Mouse (Mus musculus) midbrain, embryonic 11.5 days (tissue): Measurements from ENCODE around the gene Tubd1. TPM values are rescaled to one million over a fixed set of nuclear protein-coding genes. Genes with fewer than 3 reads are reported as not detected.

ENCODE experiments used
- ATAC-seq: fragments of 200-750 bp; cut with Nextera tagmentation; 2 replicates; pipeline ENCODE4 v1.8.0; 2017; ENCODE audit warnings: moderate TSS enrichment, moderate library complexity; ENCODE audit not compliant: low FRiP score
- DNase-seq: peaks from one replicate; pipeline ENCODE4 v3.0.0; 2015; ENCODE audit warnings: low spot score; ENCODE audit errors: missing footprints
- H3K27ac ChIP-seq: fragments of 300-500 bp; sonication (generic); 2 replicates; pipeline ENCODE4 v1.5.1; 2014; ENCODE audit warnings: low read depth, low read length
- H3K27me3 ChIP-seq: fragments of 300-500 bp; sonication (generic); 2 replicates; pipeline ENCODE4 v1.6.1; 2014; ENCODE audit warnings: mild to moderate bottlenecking, low read length, moderate library complexity, mixed read lengths; ENCODE audit not compliant: control insufficient read depth, insufficient read depth
- H3K36me3 ChIP-seq: fragments of 300-500 bp; sonication (generic); 2 replicates; pipeline ENCODE4 v1.6.1; 2014; ENCODE audit warnings: mild to moderate bottlenecking, low read length, moderate library complexity, mixed read lengths; ENCODE audit not compliant: control insufficient read depth, insufficient read depth
- H3K4me1 ChIP-seq: fragments of 300-500 bp; sonication (generic); 2 replicates; pipeline ENCODE4 v1.6.1; 2014; ENCODE audit warnings: low read length; ENCODE audit not compliant: control insufficient read depth, insufficient read depth
- H3K4me2 ChIP-seq: fragments of 300-500 bp; sonication (generic); 2 replicates; pipeline ENCODE4 v1.6.1; 2014; ENCODE audit warnings: mild to moderate bottlenecking, moderate library complexity
- H3K4me3 ChIP-seq: fragments of 300-500 bp; sonication (generic); 2 replicates; pipeline ENCODE4 v1.5.1; 2014; ENCODE audit warnings: low read depth, low read length
- H3K9ac ChIP-seq: fragments of 300-500 bp; sonication (generic); 2 replicates; pipeline ENCODE4 v1.6.1; 2014; ENCODE audit warnings: low read length
- H3K9me3 ChIP-seq: fragments of 300-500 bp; sonication (generic); 2 replicates; pipeline ENCODE4 v1.6.1; 2016; ENCODE audit warnings: low read length; ENCODE audit not compliant: control insufficient read depth
- WGBS: fragments of 180-500 bp; shearing (Covaris S2); extraction: QIAGEN DNeasy Blood & Tissue Kit; methylation state at CpG from one replicate; pipeline ENCODE4 v1.1.7; 2014; 5-methylcytosine and 5-hydroxymethylcytosine counted together
- polyA plus RNA-seq: library from polyadenylated mRNA; unstranded; fragments of >200 nt; fragmentation: Nextera tagmentation; extraction: Ambion mirVana; gene quantifications from 2 replicates; pipeline ENCODE4 v1.2.1, GENCODE M21; 2014

Tubd1 gene
- polyA plus RNA-seq, 1 experiment from 2014 or later, result 11.2 TPM

DNA sequence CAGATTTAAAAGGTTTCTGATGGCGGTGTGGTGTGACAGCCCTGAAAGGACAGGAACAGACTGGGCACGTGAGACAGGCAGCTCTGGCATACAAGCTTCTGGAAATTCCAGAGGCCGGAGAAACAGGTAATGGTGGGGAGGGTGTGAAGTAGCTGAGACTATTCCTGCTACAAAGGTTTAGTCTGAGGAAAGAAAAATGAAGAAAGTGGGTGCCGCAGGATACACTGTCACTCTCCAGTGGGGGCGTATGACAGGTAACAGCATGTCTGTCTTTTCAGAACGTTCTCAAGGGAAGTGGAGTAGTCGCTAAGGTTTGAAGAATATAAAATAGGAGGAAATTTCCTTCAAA is 55.4 kb downstream of the Tubd1 start:
- ATAC-seq (no peak), DNase-seq (no peak)
- Histone ChIP-seq H3K4me3 (no peak overlapping the region), H3K27me3 (no peaks in the 10 kb centered on the region), H3K27ac (no peak overlapping the region), H3K9me3 (no peaks in the 10 kb centered on the region), H3K36me3 (no peaks in the 10 kb centered on the region), H3K4me1 (no peaks in the 10 kb centered on the region), H3K9ac (no peak overlapping the region), H3K4me2 (no peak overlapping the region)
- WGBS, result 87% methylated on average over 7 of the region's 7 CpGs

DNA sequence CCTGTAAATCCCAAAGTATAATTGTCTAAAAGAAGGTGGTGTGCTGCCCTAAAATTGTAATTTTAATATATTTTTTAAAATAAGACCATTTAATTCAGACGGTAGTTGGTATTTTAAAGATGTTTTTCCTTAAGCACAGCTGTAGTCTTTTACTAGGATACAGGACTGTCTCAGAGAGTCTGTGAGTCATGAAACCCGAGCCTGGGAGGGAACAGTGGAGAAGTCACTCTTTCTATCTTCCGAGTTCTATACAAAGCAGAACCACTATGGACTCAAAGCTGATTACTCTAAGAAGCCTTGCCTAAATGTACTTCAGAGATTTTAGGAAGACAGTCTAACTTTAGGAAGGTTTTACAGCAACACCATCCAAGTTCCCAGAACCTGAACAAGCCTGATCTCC is 57.3 kb downstream of the Tubd1 start:
- H3K4me2 ChIP-seq, result no peak overlapping the region
- no peak overlapping the region for H3K27ac ChIP-seq
- no peak overlapping the region for H3K4me3 ChIP-seq
- no peaks in the 10 kb centered on the region for H3K4me1 ChIP-seq
- H3K9me3 ChIP-seq, result no peaks in the 10 kb centered on the region
- H3K9ac ChIP-seq, result no peak overlapping the region
- no peak for DNase-seq
- H3K27me3 ChIP-seq, result no peaks in the 10 kb centered on the region
- H3K36me3 ChIP-seq, result 0 out of 2 replicates have a peak, but pooled peaks cover 2% of the 10 kb centered on the region
- 59% methylated on average over 3 of the region's 3 CpGs for WGBS
- no peak for ATAC-seq

DNA sequence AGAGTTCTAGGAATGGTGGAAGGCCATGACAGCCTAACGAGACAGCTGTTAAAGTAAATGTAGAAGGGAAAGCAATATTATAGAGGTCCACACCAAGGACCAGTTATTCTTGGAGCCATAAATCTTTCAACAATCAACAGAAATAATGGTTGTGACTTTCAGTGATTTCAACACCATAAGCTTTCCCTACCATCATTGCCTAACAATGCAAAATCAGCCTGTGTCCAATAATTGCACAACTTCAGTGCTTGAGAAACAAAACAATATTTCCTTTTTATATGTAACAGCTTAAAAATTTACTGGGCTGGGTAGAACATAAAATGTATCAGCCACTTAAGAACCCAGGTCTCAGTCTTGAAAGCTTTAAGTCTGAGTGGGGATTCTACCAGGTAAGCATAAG is 58.9 kb downstream of the Tubd1 start:
- Histone ChIP-seq H3K9ac (no peak overlapping the region), H3K9me3 (no peaks in the 10 kb centered on the region), H3K36me3 (0 out of 2 replicates have a peak, but pooled peaks cover 2% of the 10 kb centered on the region), H3K4me2 (no peak overlapping the region), H3K4me3 (no peak overlapping the region), H3K27ac (no peak overlapping the region), H3K4me1 (no peaks in the 10 kb centered on the region), H3K27me3 (no peaks in the 10 kb centered on the region)
- 96% methylated on average over 1 of the region's 1 CpGs for WGBS
- ATAC-seq (no peak), DNase-seq (no peak)

DNA sequence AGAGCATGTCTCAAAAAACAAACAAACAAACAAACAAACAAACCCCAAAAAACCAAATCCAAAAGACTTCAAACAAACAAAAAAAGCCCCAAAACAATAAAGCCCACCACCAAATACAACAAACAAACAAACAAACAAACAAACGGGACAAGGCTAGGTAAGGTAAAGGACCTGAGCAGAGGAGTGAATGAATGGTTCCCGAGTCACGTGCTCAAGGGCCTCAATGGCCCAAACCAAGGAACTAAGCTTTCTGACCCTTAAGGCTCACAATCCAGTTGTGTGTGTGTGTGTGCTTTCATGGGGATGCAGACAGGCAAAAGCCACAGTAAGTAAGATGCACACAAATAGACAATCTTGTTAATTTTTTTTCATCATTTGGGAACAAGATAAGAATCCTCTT is 59.5 kb downstream of the Tubd1 start:
- H3K4me2 ChIP-seq, result no peak overlapping the region
- H3K4me3 ChIP-seq, result no peak overlapping the region
- no peak overlapping the region for H3K27ac ChIP-seq
- no peak for DNase-seq
- no peaks in the 10 kb centered on the region for H3K4me1 ChIP-seq
- no peaks in the 10 kb centered on the region for H3K9me3 ChIP-seq
- WGBS, result 92% methylated on average over 3 of the region's 3 CpGs
- H3K36me3 ChIP-seq, result 0 out of 2 replicates have a peak, but pooled peaks cover 2% of the 10 kb centered on the region
- no peak overlapping the region for H3K9ac ChIP-seq
- H3K27me3 ChIP-seq, result no peaks in the 10 kb centered on the region
- ATAC-seq, result no peak

DNA sequence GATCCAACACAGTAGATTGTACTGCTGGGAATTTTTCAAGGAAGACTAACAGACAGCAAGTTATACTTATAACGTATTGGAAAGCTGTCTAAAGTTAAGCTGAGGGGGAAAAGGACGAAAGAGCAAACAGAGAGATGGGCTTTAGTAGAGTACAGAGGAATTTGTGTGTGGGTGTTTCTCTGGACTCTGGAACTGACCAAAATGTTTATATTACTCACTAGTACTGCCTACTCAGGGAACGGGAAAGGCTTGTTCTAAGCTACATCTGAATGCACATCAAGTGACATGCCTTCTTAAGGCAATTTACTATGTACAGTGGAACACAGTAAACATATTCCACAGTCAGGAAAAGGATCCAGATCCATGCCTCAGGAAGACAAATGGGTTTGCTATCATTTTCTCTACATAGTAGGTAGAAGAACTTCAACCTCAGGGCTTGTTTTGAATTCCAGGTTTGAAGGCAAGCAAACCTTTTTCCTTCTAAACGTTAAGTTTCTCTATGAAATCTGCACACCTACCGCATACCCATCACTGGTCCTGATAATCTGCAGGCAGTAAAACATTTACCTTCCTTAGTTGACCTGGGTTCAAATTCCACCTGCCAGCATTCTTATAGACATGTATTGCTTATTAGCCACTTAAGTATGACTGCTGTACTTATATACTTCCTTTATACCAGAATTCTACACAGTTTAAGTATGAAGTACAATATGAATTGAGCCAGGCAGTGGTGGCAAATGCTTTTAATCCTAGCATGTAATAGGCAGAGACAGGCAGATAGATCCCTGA is 60.1 kb downstream of the Tubd1 start:
- WGBS, result 92% methylated on average over 5 of the region's 5 CpGs
- no peaks in the 10 kb centered on the region for H3K27me3 ChIP-seq
- no peak overlapping the region for H3K27ac ChIP-seq
- ATAC-seq, result no peak
- H3K9me3 ChIP-seq, result no peaks in the 10 kb centered on the region
- H3K9ac ChIP-seq, result no peak overlapping the region
- no peak overlapping the region for H3K4me2 ChIP-seq
- no peaks in the 10 kb centered on the region for H3K4me1 ChIP-seq
- H3K4me3 ChIP-seq, result no peak overlapping the region
- H3K36me3 ChIP-seq, result 0 out of 2 replicates have a peak, but pooled peaks cover 2% of the 10 kb centered on the region
- DNase-seq, result no peak

DNA sequence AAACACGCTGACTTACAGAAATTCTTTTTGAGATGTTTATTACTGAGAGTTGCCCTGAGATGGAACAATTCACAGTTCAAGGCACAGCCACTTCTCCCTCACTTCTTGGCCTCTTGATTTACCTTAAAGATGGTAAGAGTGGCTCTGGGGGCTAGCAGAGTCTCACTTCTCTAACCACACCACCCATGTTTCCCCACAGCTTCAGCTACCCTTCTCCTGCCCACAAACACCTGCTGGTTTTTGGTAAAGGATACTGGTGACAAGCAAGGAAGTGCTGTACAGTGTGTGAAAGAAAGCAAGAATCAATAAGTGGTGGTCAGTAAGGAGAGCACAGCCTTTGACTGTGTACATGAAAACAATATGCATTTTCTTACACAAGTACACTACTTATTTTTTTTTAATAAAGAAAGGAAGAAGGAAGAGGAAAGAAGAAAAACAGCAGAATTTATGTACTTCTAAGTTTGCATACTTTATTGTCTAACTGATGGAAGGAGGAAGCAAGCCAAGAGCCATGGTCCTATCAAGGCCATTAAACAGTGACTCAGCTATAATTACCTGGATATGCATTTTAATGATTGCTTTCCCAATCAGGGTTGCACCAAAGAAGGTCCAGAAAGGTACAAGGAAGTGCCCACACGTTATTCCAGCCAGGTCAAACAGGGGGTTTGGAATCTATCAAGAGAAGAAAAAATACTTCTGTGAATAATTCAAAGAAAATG is 62.0 kb downstream of the Tubd1 start:
- ATAC-seq (no peak), DNase-seq (no peak)
- no peaks in the 10 kb centered on the region for H3K4me1 ChIP-seq
- H3K4me3 ChIP-seq, result no peak overlapping the region
- no peak overlapping the region for H3K4me2 ChIP-seq
- no peak overlapping the region for H3K27ac ChIP-seq
- 0 out of 2 replicates have a peak, but pooled peaks cover 2% of the 10 kb centered on the region for H3K36me3 ChIP-seq
- no peaks in the 10 kb centered on the region for H3K9me3 ChIP-seq
- H3K27me3 ChIP-seq, result no peaks in the 10 kb centered on the region
- 93% methylated on average over 2 of the region's 2 CpGs for WGBS
- no peak overlapping the region for H3K9ac ChIP-seq

DNA sequence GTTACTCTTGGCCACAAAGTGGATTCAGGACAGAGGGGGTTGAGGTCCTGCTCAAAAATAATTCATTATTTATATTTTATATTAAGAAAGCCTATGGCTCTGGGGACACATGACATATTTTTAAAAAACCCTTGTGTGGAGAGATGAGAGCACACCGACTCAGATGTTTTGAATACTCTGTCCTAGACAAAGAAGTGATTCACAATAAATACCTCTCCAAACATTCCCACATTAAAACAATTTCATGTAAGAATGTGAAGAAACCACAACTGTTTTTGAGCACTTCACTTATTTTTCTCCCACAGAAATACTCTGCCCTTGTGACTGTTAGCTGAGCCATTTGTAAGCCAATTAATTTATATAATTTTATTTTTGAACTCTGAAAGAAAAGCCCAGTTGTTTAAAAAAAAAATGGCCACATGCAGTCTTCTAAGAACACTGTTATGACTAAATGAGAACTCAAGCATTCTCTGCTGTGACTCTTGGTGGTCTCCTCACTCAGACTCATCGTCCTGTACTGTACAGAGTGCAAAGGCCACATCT is 63.1 kb downstream of the Tubd1 start:
- WGBS, result 92% methylated on average over 2 of the region's 2 CpGs
- no peak for ATAC-seq
- H3K36me3 ChIP-seq, result 0 out of 2 replicates have a peak, but pooled peaks cover 2% of the 10 kb centered on the region

DNA sequence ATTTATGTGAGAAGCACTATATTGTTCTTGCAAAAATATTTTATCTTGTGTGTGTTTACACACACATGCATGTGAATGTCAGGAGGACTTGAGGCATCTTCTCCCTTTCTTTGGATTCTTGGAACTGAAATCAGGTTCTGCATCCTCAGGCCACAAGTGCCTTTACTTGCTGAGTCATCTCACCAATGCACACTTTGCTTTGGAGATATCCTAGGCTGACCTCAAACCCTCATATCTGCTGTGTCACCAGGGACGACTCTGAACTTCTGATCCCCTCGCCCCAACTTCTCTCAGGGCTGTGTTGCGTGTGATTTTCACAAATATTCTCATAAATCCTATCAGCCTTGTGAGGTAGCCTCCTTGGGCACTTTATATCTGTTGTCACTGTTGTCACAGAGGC is 65.4 kb downstream of the Tubd1 start:
- H3K9me3 ChIP-seq, result no peaks in the 10 kb centered on the region
- H3K27me3 ChIP-seq, result no peaks in the 10 kb centered on the region
- H3K9ac ChIP-seq, result no peak overlapping the region
- no peak overlapping the region for H3K4me3 ChIP-seq
- no peaks in the 10 kb centered on the region for H3K4me1 ChIP-seq
- ATAC-seq, result no peak
- DNase-seq, result no peak
- H3K27ac ChIP-seq, result no peak overlapping the region
- no peak overlapping the region for H3K4me2 ChIP-seq
- 0 out of 2 replicates have a peak, but pooled peaks cover 2% of the 10 kb centered on the region for H3K36me3 ChIP-seq
- 94% methylated on average over 3 of the region's 3 CpGs for WGBS

More for the DNA sequence above, 63.1 kb downstream of the Tubd1 start:
- Histone ChIP-seq H3K4me3 (no peak overlapping the region), H3K27me3 (no peaks in the 10 kb centered on the region), H3K9me3 (no peaks in the 10 kb centered on the region), H3K4me1 (no peaks in the 10 kb centered on the region), H3K9ac (no peak overlapping the region), H3K4me2 (no peak overlapping the region), H3K27ac (no peak overlapping the region)
- DNase-seq, result no peak

DNA sequence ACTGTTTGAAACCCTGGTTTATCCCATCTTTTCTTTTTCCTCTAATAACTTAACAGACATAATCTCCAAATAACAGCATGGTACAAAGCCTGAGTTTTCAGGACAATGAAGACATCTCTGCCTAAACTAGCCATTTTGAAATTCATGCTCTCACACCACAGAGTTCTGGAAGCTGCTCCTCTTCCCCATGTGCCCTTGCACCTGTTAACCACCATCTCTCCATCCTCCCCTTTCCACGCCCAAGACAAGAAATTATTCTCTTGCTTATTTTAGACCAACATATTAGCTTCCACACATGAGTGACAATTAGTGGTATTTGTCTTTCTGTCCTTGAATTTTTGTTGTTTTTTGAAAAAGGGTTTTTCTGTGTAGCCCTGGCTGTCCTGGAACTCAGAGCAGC is 67.2 kb downstream of the Tubd1 start:
- no peak for ATAC-seq
- no peaks in the 10 kb centered on the region for H3K4me1 ChIP-seq
- H3K36me3 ChIP-seq, result no peaks in the 10 kb centered on the region
- no peak overlapping the region for H3K27ac ChIP-seq
- WGBS, result 88% methylated on average over 1 of the region's 1 CpGs
- DNase-seq, result no peak
- H3K4me2 ChIP-seq, result no peak overlapping the region
- no peak overlapping the region for H3K4me3 ChIP-seq
- H3K9ac ChIP-seq, result no peak overlapping the region
- no peaks in the 10 kb centered on the region for H3K9me3 ChIP-seq
- no peaks in the 10 kb centered on the region for H3K27me3 ChIP-seq
